Mouse (Mus musculus) liver, postnatal 0 days (tissue): Measurements from ENCODE around the gene Dlk1. TPM values are rescaled to one million over a fixed set of nuclear protein-coding genes. Genes with fewer than 3 reads are reported as not detected.
A peak's percentile ranks its signal among the peaks of the same experiment; 100 is the strongest.

Source experiments
- ATAC-seq: fragments of 200-750 bp; cut with Nextera tagmentation; 2 replicates; pipeline ENCODE4 v1.8.0; 2017; ENCODE audit warnings: mild to moderate bottlenecking, moderate library complexity
- DNase-seq: peaks from one replicate; pipeline ENCODE4 v3.0.0-alpha.2; 2016
- H3K27ac ChIP-seq: fragments of 300-500 bp; sonication (generic); 2 replicates; pipeline ENCODE4 v1.5.1; 2014; ENCODE audit warnings: antibody characterized with exemption, moderate library complexity, mild to moderate bottlenecking, low read depth
- H3K27me3 ChIP-seq: fragments of 300-500 bp; sonication (generic); 2 replicates; pipeline ENCODE4 v1.6.1; 2014; ENCODE audit warnings: low read length, control low read depth, mixed read lengths; ENCODE audit not compliant: insufficient read depth
- H3K36me3 ChIP-seq: fragments of 300-500 bp; sonication (generic); replicated peaks from 2 replicates; pipeline ENCODE4 v1.6.1; 2014; ENCODE audit warnings: mild to moderate bottlenecking, control low read depth, low read length, moderate library complexity, mixed read lengths; ENCODE audit not compliant: insufficient read depth
- H3K4me1 ChIP-seq: fragments of 300-500 bp; sonication (generic); 2 replicates; pipeline ENCODE4 v1.6.1; 2014; ENCODE audit warnings: antibody characterized with exemption, mild to moderate bottlenecking, control low read depth; ENCODE audit not compliant: insufficient read depth
- H3K4me2 ChIP-seq: fragments of 300-500 bp; sonication (generic); 2 replicates; pipeline ENCODE4 v1.6.1; 2014; ENCODE audit warnings: low read depth, mild to moderate bottlenecking, low read length, moderate library complexity, mixed read lengths
- H3K4me3 ChIP-seq: fragments of 300-500 bp; sonication (generic); 2 replicates; pipeline ENCODE4 v1.5.1; 2014; ENCODE audit warnings: low read depth, low read length
- H3K9ac ChIP-seq: fragments of 300-500 bp; sonication (generic); replicated peaks from 2 replicates; pipeline ENCODE4 v1.6.1; 2014; ENCODE audit warnings: mild to moderate bottlenecking, moderate library complexity
- H3K9me3 ChIP-seq: fragments of 300-500 bp; sonication (generic); 2 replicates; pipeline ENCODE4 v1.6.1; 2016; ENCODE audit warnings: mild to moderate bottlenecking, control low read depth, low read length, mixed read lengths
- CTCF ChIP-seq: sonication (generic); IDR thresholded peaks from 2 replicates; pipeline ENCODE4 v1.5.1; 2016; ENCODE audit warnings: antibody characterized with exemption, low read depth
- EP300 ChIP-seq: IDR thresholded peaks from 2 replicates; pipeline ENCODE4 v1.6.1; 2016; ENCODE audit warnings: antibody characterized with exemption, low read depth, mild to moderate bottlenecking
- WGBS: fragments of 180-500 bp; shearing (Covaris S2); extraction: QIAGEN DNeasy Blood & Tissue Kit; methylation state at CpG from one replicate; pipeline ENCODE4 v1.1.7; 2014; ENCODE audit not compliant: insufficient replicate concordance; 5-methylcytosine and 5-hydroxymethylcytosine counted together
- polyA plus RNA-seq: library from polyadenylated mRNA; unstranded; fragments of >200 nt; fragmentation: Nextera tagmentation; extraction: Ambion mirVana; gene quantifications from 2 replicates; pipeline ENCODE4 v1.2.1, GENCODE M21; 2015

The Dlk1 gene
- polyA plus RNA-seq, 1 experiment from 2014 or later, result 50.7 TPM

DNA sequence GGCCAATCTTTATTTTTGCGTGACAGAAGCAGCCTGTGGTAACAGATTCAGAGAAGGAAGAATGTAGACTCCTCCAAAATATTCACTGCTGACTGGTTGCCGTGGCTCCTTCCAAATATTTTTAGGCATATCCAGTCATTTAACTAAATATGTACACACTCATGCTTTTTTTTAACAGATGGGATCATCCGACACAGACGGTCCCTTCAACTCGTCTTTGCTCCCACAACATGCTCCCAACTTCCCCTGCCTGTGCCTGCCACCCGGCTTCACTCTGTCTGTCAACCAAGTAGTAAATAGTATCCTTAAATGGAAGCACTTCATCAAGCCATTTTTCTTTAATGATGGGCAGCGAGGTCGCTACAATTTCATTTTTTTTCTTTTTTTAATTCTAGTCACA is 58.8 kb downstream of the Dlk1 start:
- Histone ChIP-seq H3K36me3 (no peaks in the 10 kb centered on the region), H3K4me2 (no peak overlapping the region), H3K27me3 (no peaks in the 10 kb centered on the region), H3K4me1 (peaks cover 46% of the 10 kb centered on the region), H3K9me3 (no peaks in the 10 kb centered on the region), H3K9ac (no peak overlapping the region), H3K27ac (no peak overlapping the region), H3K4me3 (no peak overlapping the region)
- 75% methylated on average over 8 of the region's 8 CpGs for WGBS
- TF ChIP-seq CTCF, result no peak
- no peak for TF ChIP-seq EP300
- no peak for DNase-seq
- ATAC-seq, result no peak

DNA sequence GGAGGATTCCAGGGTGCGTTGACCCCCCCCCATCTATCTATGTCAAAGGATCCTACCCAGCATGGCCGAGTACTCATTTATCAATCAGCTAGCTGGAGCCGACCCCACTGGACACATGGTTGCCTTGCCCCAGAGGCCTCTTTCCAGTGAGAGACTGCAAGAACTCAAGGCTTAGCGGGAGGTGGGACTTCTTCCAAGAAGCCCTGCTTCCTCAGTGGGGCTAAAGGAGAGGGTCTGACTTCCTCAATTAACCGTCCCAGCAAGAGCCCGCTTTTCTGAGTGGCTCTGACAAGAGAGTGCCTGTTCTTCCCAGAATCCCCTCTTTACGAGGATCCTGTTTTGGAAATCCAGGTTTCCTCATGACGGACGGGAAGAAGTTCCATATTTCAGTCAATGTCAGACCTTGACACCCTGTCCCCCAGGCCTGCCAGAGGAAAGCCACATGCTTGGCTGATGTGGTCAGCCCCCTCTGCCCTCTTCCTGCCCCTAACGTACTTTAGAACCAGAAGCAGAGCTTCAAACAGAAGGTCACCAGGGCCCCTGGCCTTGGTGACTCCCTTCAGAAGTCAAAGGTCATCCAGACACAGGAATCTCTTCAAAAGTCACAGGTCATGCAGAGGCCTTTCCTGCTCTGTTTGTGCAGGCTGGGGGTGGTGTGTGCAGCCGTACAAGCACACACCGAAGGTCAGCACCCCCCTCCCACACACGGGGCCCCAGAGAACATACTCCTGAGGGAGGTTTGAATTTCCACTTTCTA is 59.7 kb downstream of the Dlk1 start:
- Histone ChIP-seq H3K27me3 (no peaks in the 10 kb centered on the region), H3K4me3 (no peak overlapping the region), H3K9me3 (no peaks in the 10 kb centered on the region), H3K27ac (no peak overlapping the region), H3K4me2 (no peak overlapping the region), H3K4me1 (peaks cover 46% of the 10 kb centered on the region), H3K36me3 (no peaks in the 10 kb centered on the region), H3K9ac (no peak overlapping the region)
- peak; percentile 58 for ATAC-seq
- TF ChIP-seq EP300 (no peak), CTCF (no peak)
- no peak for DNase-seq
- 10% methylated on average over 13 of the region's 13 CpGs for WGBS

Other genes with a start within 250 kb of the Dlk1 start
- gene Rtl1, start 147.5 kb downstream of the Dlk1 start, polyA plus RNA-seq, result 0.06 and 0.11 TPM in 2 replicates